11 mouse cellular contexts compared by ENCODE assay signal in genomic region chr19:15941399-15941798, GRCm38 (mm10). TPM values are rescaled to one million over a fixed set of nuclear protein-coding genes. Genes with fewer than 3 reads are reported as not detected.
DNase-seq lines count a peak whose midpoint lies in the region; ATAC-seq and TF ChIP-seq lines count a peak whose summit lies in the region.
"Had no signal": no experiment of that assay in that cellular context is flagged by ENCODE, and none has a peak within 500 bp of the region (broad histone marks: within the 10 kb centered on the region; RNA-seq: fewer than 3 reads in every experiment).

No protein-coding gene starts in this region.

- H3K9ac ChIP-seq in ES-Bruce4 (ENCODE audit: low read depth, poor library complexity, severe bottlenecking): no peak overlapping the region
- no peak overlapping the region for H3K9ac ChIP-seq in liver, embryonic 15.5 days
- H3K9ac ChIP-seq in midbrain, embryonic 16.5 days (ENCODE audit: low read depth, low read length): no peak overlapping the region
- no peak overlapping the region for H3K9ac ChIP-seq in hindbrain, embryonic 11.5 days (ENCODE audit: low read depth, low read length)
- H3K9ac ChIP-seq: heart, embryonic 13.5 days; neural tube, embryonic 12.5 days had no signal

- ATAC-seq in liver, embryonic 15.5 days (ENCODE audit: insufficient read depth): peak; percentile 81
- ATAC-seq in midbrain, embryonic 16.5 days: no peak; the same call in 1 of the 2 replicates
- ATAC-seq in hindbrain, embryonic 11.5 days (ENCODE audit: low FRiP score): no peak
- ATAC-seq: forebrain, embryonic 16.5 days had no signal

- peak; percentile 61 for DNase-seq in ZHBTc4 (ENCODE audit: low read depth, low spot score)
- peak; percentile 73 for DNase-seq in kidney, adult 2 months
- DNase-seq in spleen, postnatal 4 days (ENCODE audit: low spot score in 2 of 2): no peak
- no peak for DNase-seq in hindbrain, embryonic 11.5 days (ENCODE audit: low spot score)
- no peak for DNase-seq in cerebellum, adult 8-10 months

- H3K36me3 ChIP-seq in ES-Bruce4 (ENCODE audit: control insufficient read depth, insufficient read depth, low read length, poor library complexity, severe bottlenecking): no peaks in the 10 kb centered on the region
- no peaks in the 10 kb centered on the region for H3K36me3 ChIP-seq in kidney, adult 2 months (ENCODE audit: control insufficient read depth, insufficient read depth, low read length)
- H3K36me3 ChIP-seq in liver, embryonic 15.5 days (replicated peaks): no peaks in the 10 kb centered on the region
- no peaks in the 10 kb centered on the region for H3K36me3 ChIP-seq in midbrain, embryonic 16.5 days (ENCODE audit: control insufficient read depth, insufficient read depth, low read length)
- no peaks in the 10 kb centered on the region for H3K36me3 ChIP-seq in hindbrain, embryonic 11.5 days (ENCODE audit: control insufficient read depth, insufficient read depth, low read length)
- H3K36me3 ChIP-seq: heart, embryonic 13.5 days; neural tube, embryonic 12.5 days had no signal

- no peak overlapping the region for H3K4me2 ChIP-seq in liver, embryonic 15.5 days
- H3K4me2 ChIP-seq in midbrain, embryonic 16.5 days (ENCODE audit: low read length): no peak overlapping the region
- H3K4me2 ChIP-seq in hindbrain, embryonic 11.5 days (replicated peaks; ENCODE audit: low read depth, low read length): no peak overlapping the region
- H3K4me2 ChIP-seq: heart, embryonic 13.5 days; neural tube, embryonic 12.5 days had no signal

- H3K27ac ChIP-seq in ES-Bruce4 (ENCODE audit: insufficient read depth, low read length): peak overlapping the region; percentile 64
- H3K27ac ChIP-seq in kidney, adult 2 months (ENCODE audit: insufficient read depth, low read depth, low read length): peak overlapping the region; percentile 34
- H3K27ac ChIP-seq in liver, embryonic 15.5 days (replicated peaks): peak overlapping the region; percentile 65
- H3K27ac ChIP-seq in midbrain, embryonic 16.5 days (ENCODE audit: low read length): no peak overlapping the region
- no peak overlapping the region for H3K27ac ChIP-seq in hindbrain, embryonic 11.5 days (ENCODE audit: low read depth, low read length)
- H3K27ac ChIP-seq: heart, embryonic 13.5 days; neural tube, embryonic 12.5 days had no signal

- peaks cover 5% of the 10 kb centered on the region for H3K4me1 ChIP-seq in ES-Bruce4 (ENCODE audit: control insufficient read depth, insufficient read depth, low read length)
- H3K4me1 ChIP-seq in kidney, adult 2 months (ENCODE audit: control insufficient read depth, insufficient read depth, low read length): peaks cover 9% of the 10 kb centered on the region
- no peaks in the 10 kb centered on the region for H3K4me1 ChIP-seq in liver, embryonic 15.5 days (replicated peaks)
- no peaks in the 10 kb centered on the region for H3K4me1 ChIP-seq in midbrain, embryonic 16.5 days (ENCODE audit: control insufficient read depth, insufficient read depth, low read length)
- no peaks in the 10 kb centered on the region for H3K4me1 ChIP-seq in hindbrain, embryonic 11.5 days (replicated peaks; ENCODE audit: control insufficient read depth, insufficient read depth, low read length)
- H3K4me1 ChIP-seq: heart, embryonic 13.5 days had no signal

- TF ChIP-seq POLR2A in ES-Bruce4 (IDR thresholded peaks at IDR 0.05; ENCODE audit: insufficient read depth, low read length): no peak
- TF ChIP-seq POLR2A in kidney, adult 2 months (IDR thresholded peaks at IDR 0.05; ENCODE audit: low read depth, low read length): no peak

- no peaks in the 10 kb centered on the region for H3K9me3 ChIP-seq in ES-Bruce4 (replicated peaks; ENCODE audit: control insufficient read depth, insufficient read depth, low read length, poor library complexity, severe bottlenecking)
- no peaks in the 10 kb centered on the region for H3K9me3 ChIP-seq in liver, embryonic 15.5 days (replicated peaks)
- H3K9me3 ChIP-seq in midbrain, embryonic 16.5 days (replicated peaks; ENCODE audit: control insufficient read depth, low read length, poor library complexity, severe bottlenecking): no peaks in the 10 kb centered on the region
- H3K9me3 ChIP-seq in hindbrain, embryonic 11.5 days (ENCODE audit: control insufficient read depth, low read length): no peaks in the 10 kb centered on the region
- H3K9me3 ChIP-seq: heart, embryonic 13.5 days; neural tube, embryonic 12.5 days had no signal

- no peaks in the 10 kb centered on the region for H3K27me3 ChIP-seq in ES-Bruce4 (ENCODE audit: control insufficient read depth, insufficient read depth, low read length, poor library complexity, severe bottlenecking)
- H3K27me3 ChIP-seq in kidney, adult 2 months (replicated peaks; ENCODE audit: control insufficient read depth, insufficient read depth, low read length): no peaks in the 10 kb centered on the region
- no peaks in the 10 kb centered on the region for H3K27me3 ChIP-seq in liver, embryonic 15.5 days
- no peaks in the 10 kb centered on the region for H3K27me3 ChIP-seq in midbrain, embryonic 16.5 days (ENCODE audit: control insufficient read depth, insufficient read depth, low read depth, low read length)
- H3K27me3 ChIP-seq in hindbrain, embryonic 11.5 days (ENCODE audit: control insufficient read depth, insufficient read depth, low read length): no peaks in the 10 kb centered on the region
- H3K27me3 ChIP-seq: heart, embryonic 13.5 days; neural tube, embryonic 12.5 days had no signal

- TF ChIP-seq EP300 in ES-Bruce4 (IDR thresholded peaks at IDR 0.05; ENCODE audit: insufficient read depth, low read depth, low read length): no peak

- WGBS in kidney, adult 2 months: 33% methylated on average over 8 of the region's 8 CpGs
- 63% methylated on average over 8 of the region's 8 CpGs for WGBS in liver, embryonic 15.5 days (ENCODE audit: insufficient replicate concordance)
- 81% methylated on average over 8 of the region's 8 CpGs for WGBS in midbrain, embryonic 16.5 days
- WGBS in hindbrain, embryonic 11.5 days: 85% methylated on average over 8 of the region's 8 CpGs

- TF ChIP-seq CTCF in ES-Bruce4 (IDR thresholded peaks at IDR 0.05; ENCODE audit: low read depth, low read length): no peak
- no peak for TF ChIP-seq CTCF in kidney, adult 2 months (conservative IDR thresholded peaks at IDR 0.05; ENCODE audit: insufficient read depth, insufficient read length, low read depth, low read length)

- no peak overlapping the region for H3K4me3 ChIP-seq in ES-Bruce4 (ENCODE audit: low read depth, low read length)
- H3K4me3 ChIP-seq in kidney, adult 2 months (ENCODE audit: insufficient read depth, low read depth, low read length): no peak overlapping the region
- no peak overlapping the region for H3K4me3 ChIP-seq in liver, embryonic 15.5 days (replicated peaks)
- H3K4me3 ChIP-seq in midbrain, embryonic 16.5 days (ENCODE audit: low read depth, low read length): no peak overlapping the region
- H3K4me3 ChIP-seq in hindbrain, embryonic 11.5 days (ENCODE audit: low read depth, low read length): no peak overlapping the region
- H3K4me3 ChIP-seq: heart, embryonic 13.5 days; neural tube, embryonic 12.5 days had no signal

RNA-seq across cellular contexts. Expression of gene Psat1, which starts 5.7 kb away (rescaled TPM):
- polyA plus RNA-seq in ES-Bruce4 (2011; ENCODE audit: insufficient read depth, insufficient read length, low read depth, missing spikeins): 213 and 228 TPM in 2 replicates
- polyA plus RNA-seq in kidney, adult 2 months (2012; rRNA removed): 21.0 and 28.5 TPM in 2 replicates
- 169 and 208 TPM in 2 replicates for polyA plus RNA-seq in liver, embryonic 15.5 days (2015; fragmentation: Nextera tagmentation; extraction: Ambion mirVana)
- polyA plus RNA-seq in midbrain, embryonic 16.5 days (2015; fragmentation: Nextera tagmentation; extraction: Ambion mirVana): 77.2 and 82.2 TPM in 2 replicates
- 107 and 116 TPM in 2 replicates for polyA plus RNA-seq in hindbrain, embryonic 11.5 days (2014; fragmentation: Nextera tagmentation; extraction: Ambion mirVana)

RNA-seq across cellular contexts. Expression of gene Cep78, which starts 43.4 kb away (rescaled TPM):
- 31.0 and 33.6 TPM in 2 replicates for polyA plus RNA-seq in ES-Bruce4 (2011; ENCODE audit: insufficient read depth, insufficient read length, low read depth, missing spikeins)
- polyA plus RNA-seq in kidney, adult 2 months (2012; rRNA removed): 1.5 and 1.6 TPM in 2 replicates
- polyA plus RNA-seq in liver, embryonic 15.5 days (2015; fragmentation: Nextera tagmentation; extraction: Ambion mirVana): 7.3 and 7.8 TPM in 2 replicates
- 29.9 and 31.9 TPM in 2 replicates for polyA plus RNA-seq in midbrain, embryonic 16.5 days (2015; fragmentation: Nextera tagmentation; extraction: Ambion mirVana)
- 52.3 and 52.6 TPM in 2 replicates for polyA plus RNA-seq in hindbrain, embryonic 11.5 days (2014; fragmentation: Nextera tagmentation; extraction: Ambion mirVana)

Comparison
In these comparisons a context has a peak if more than half of its experiments do, and no peak if none do; other contexts are left out.
1. H3K27ac ChIP-seq: peak in ES-Bruce4 (single experiment), kidney, adult 2 months (single experiment) and liver, embryonic 15.5 days (single experiment); none in midbrain, embryonic 16.5 days (single experiment) and hindbrain, embryonic 11.5 days (single experiment).
2. DNase-seq: peak in ZHBTc4 (single experiment) and kidney, adult 2 months (single experiment); none in spleen, postnatal 4 days (0 of 2), hindbrain, embryonic 11.5 days (single experiment) and cerebellum, adult 8-10 months (single experiment).